Mouse (Mus musculus): ENCODE data around the gene Lamc1. TPM values are rescaled to one million over a fixed set of nuclear protein-coding genes. Genes with fewer than 3 reads are reported as not detected.

Gene Lamc1
- polyA plus RNA-seq, 1 experiment = 190 TPM

DNA sequence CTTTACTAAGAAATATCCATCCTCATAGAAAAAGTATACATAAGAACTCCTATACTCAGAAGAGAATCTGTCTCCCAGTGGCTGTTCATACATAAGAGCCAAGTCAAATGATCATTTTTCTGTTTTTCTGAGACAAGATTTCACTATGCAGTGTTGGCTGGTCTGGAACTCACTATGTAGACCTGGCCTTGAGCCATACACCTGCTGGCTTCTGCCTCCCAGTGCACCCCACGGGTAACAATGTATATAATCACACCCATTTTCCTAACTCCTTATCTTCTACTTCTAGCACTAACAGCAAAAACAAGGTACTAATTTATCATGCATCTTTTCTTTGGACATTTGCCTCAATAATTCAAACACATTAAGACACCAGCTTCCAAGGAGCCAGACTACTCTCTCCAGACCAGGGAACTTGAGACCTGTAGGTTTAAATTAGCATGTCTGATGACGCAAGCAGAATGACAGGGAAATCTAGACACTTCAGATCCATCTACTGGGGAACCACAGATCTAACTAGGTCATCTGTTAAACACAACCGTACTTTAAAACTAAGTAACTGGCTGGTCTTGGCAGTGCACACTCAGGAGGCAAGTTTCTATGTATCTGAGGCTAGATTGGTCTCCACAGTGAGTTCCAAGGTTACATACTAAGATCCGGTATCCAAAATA is 79.9 kb downstream of the Lamc1 start:
- no peak overlapping the region for H3K4me3 ChIP-seq (ENCODE audit: insufficient read depth, low read length)
- H3K4me1 ChIP-seq (ENCODE audit: control insufficient read depth, insufficient read depth, low read length) = no peaks in the 10 kb centered on the region
- no peak overlapping the region for H3K27ac ChIP-seq (ENCODE audit: insufficient read depth, low read length)
- TF ChIP-seq POLR2A (IDR thresholded peaks at IDR 0.05; ENCODE audit: low read depth, low read length) (no peak), CTCF (IDR thresholded peaks at IDR 0.05; ENCODE audit: borderline replicate concordance, insufficient read depth, low read length) (no peak)

DNA sequence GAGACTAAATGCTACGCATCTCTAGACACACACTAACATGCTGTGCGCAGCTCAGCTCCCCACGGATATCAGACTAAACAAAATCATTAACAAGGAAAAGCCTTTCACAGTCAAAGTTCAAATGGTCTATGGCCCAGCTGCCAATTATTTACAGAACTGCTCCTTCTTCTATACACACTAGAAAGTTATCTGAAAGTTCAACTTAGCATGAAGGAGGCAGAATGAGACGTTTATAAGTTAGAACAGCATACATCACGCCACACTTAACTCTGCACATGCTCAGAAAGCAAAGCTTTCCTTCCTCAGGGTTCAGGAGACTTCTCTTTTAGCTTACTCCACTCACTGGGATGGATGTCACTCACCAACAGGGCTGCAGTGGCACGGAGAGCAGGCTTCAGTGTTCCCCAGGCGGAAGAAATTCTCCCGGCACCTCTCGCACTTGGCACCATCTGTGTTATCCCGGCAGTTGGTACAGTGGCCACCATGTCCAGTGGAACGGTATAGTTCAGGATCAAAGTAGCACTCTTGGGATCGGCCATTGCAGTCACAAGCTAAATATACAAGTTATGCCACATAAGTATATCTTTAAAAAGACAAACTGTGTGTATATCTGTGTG is 80.9 kb downstream of the Lamc1 start:
- TF ChIP-seq POLR2A (IDR thresholded peaks at IDR 0.05; ENCODE audit: low read depth, low read length) = no peak
- no peak for TF ChIP-seq CTCF (IDR thresholded peaks at IDR 0.05; ENCODE audit: borderline replicate concordance, insufficient read depth, low read length)
- no peak overlapping the region for H3K27ac ChIP-seq (ENCODE audit: insufficient read depth, low read length)
- no peak overlapping the region for H3K4me3 ChIP-seq (ENCODE audit: insufficient read depth, low read length)
- no peaks in the 10 kb centered on the region for H3K4me1 ChIP-seq (ENCODE audit: control insufficient read depth, insufficient read depth, low read length)

DNA sequence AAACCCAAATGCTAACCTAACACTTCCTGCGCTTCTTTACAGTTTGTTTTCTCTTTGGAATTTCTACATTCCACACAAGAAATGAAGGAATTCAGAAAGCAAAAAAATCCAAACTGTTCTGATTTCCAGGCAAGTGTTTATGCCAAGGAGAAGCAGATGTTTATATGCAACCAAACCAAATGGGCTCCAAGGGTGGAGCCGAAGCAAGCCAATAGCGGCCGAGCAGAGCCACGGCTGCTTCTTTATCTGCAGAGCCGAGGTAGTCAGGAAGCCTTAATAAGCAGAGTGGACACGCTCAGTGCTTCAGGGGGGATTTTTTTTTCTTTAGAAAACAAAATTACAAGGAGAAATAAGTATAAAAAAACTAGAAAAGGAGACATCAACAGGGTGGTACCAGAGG is 91.2 kb downstream of the Lamc1 start:
- Histone ChIP-seq H3K4me3 (ENCODE audit: insufficient read depth, low read length) (no peak overlapping the region), H3K4me1 (ENCODE audit: control insufficient read depth, insufficient read depth, low read length) (no peaks in the 10 kb centered on the region), H3K27ac (ENCODE audit: insufficient read depth, low read length) (no peak overlapping the region)
- TF ChIP-seq CTCF (IDR thresholded peaks at IDR 0.05; ENCODE audit: borderline replicate concordance, insufficient read depth, low read length) = no peak
- TF ChIP-seq POLR2A (IDR thresholded peaks at IDR 0.05; ENCODE audit: low read depth, low read length) = no peak

DNA sequence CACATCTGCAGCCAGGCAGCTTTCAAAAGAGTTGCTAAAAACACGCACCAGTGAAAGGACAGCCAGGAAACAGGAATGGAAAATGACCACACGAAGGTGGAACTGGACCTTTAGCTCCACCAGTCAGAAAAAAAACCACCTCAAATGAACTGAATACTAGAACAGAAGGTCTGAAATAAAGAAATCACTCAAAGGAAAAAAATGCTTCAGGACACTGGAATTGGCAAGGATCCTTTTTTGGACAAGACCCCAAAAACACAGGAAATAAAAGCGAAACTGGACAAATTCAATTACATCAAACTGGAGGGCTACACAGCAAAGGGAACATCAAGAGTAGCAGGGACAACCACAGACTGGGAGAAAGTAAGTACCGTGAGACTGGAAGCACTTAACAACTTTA is 97.0 kb downstream of the Lamc1 start:
- TF ChIP-seq CTCF (IDR thresholded peaks at IDR 0.05; ENCODE audit: borderline replicate concordance, insufficient read depth, low read length) = no peak
- no peak for TF ChIP-seq POLR2A (IDR thresholded peaks at IDR 0.05; ENCODE audit: low read depth, low read length)
- Histone ChIP-seq H3K4me1 (ENCODE audit: control insufficient read depth, insufficient read depth, low read length) (no peaks in the 10 kb centered on the region), H3K27ac (ENCODE audit: insufficient read depth, low read length) (peak overlapping the region; percentile 41; the same call in 1 of the 2 replicates)

DNA sequence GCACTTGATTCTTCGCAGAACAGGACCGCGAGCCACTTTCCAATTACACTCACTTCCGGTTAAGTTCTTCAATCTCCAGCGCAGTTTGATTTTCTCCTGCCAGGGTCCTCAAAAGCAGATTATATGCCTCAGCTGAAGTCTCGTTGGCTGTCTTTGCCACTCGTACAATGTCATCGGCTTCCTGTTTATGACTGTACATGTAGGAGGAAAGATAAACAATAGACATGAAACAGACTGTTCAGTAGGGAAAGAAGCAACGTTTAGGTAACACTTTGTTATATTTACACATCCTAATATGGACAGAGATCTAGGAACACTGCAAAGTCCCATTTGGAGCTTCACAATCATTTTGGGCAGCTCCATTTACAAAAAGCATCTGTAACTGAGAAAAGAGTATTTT is 100.9 kb downstream of the Lamc1 start:
- Histone ChIP-seq H3K4me3 (ENCODE audit: insufficient read depth, low read length) (no peak overlapping the region), H3K4me1 (ENCODE audit: control insufficient read depth, insufficient read depth, low read length) (no peaks in the 10 kb centered on the region), H3K27ac (ENCODE audit: insufficient read depth, low read length) (no peak overlapping the region)
- no peak for TF ChIP-seq POLR2A (IDR thresholded peaks at IDR 0.05; ENCODE audit: low read depth, low read length)
- TF ChIP-seq CTCF (IDR thresholded peaks at IDR 0.05; ENCODE audit: borderline replicate concordance, insufficient read depth, low read length) = no peak

More for the DNA sequence above, 97.0 kb downstream of the Lamc1 start:
- no peak overlapping the region for H3K4me3 ChIP-seq (ENCODE audit: insufficient read depth, low read length)

DNA sequence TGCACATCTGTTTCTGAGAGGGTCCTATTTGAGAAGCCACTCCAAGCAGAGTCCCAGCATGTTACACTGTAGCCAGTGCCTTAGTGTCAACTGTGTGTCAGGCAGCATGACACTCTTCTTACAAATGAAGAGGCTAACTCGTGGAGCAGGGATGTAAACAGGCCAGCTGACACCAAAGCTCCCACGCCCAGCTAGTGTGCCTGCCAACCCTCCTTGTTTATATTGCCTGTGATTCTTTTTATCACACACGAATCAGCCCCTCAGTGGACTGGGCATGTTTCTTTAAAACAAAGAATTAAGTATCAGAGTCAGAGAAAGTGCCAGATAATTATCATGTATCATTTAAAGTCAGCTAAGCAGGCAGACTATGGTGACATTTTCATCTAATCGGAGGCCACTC is 104.7 kb downstream of the Lamc1 start:
- no peak for TF ChIP-seq POLR2A (IDR thresholded peaks at IDR 0.05; ENCODE audit: low read depth, low read length)
- no peak for TF ChIP-seq CTCF (IDR thresholded peaks at IDR 0.05; ENCODE audit: borderline replicate concordance, insufficient read depth, low read length)
- Histone ChIP-seq H3K4me3 (ENCODE audit: insufficient read depth, low read length) (no peak overlapping the region), H3K4me1 (ENCODE audit: control insufficient read depth, insufficient read depth, low read length) (no peaks in the 10 kb centered on the region), H3K27ac (ENCODE audit: insufficient read depth, low read length) (no peak overlapping the region)

DNA sequence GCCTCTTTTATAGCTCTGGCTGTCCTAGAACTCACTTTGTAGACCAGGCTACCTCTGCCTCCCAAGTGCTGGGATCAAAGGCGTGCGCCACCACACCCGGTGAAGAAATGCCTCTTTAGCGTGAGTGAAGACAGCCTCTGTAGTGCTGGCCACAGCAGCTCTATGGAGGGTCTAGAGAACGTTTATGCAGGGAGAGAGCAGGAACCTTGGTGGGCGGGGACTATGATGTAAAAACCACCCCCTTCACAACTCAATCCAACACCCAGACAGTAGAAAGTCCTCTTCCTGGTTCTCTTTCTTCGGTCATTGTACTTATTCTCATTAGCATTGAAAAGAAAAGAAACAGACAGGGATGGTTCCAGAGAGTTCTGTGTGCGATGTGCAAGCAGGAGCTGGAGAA is 105.5 kb downstream of the Lamc1 start:
- Histone ChIP-seq H3K27ac (ENCODE audit: insufficient read depth, low read length) (no peak overlapping the region), H3K4me1 (ENCODE audit: control insufficient read depth, insufficient read depth, low read length) (no peaks in the 10 kb centered on the region), H3K4me3 (ENCODE audit: insufficient read depth, low read length) (no peak overlapping the region)
- TF ChIP-seq POLR2A (IDR thresholded peaks at IDR 0.05; ENCODE audit: low read depth, low read length) (no peak), CTCF (IDR thresholded peaks at IDR 0.05; ENCODE audit: borderline replicate concordance, insufficient read depth, low read length) (no peak)

DNA sequence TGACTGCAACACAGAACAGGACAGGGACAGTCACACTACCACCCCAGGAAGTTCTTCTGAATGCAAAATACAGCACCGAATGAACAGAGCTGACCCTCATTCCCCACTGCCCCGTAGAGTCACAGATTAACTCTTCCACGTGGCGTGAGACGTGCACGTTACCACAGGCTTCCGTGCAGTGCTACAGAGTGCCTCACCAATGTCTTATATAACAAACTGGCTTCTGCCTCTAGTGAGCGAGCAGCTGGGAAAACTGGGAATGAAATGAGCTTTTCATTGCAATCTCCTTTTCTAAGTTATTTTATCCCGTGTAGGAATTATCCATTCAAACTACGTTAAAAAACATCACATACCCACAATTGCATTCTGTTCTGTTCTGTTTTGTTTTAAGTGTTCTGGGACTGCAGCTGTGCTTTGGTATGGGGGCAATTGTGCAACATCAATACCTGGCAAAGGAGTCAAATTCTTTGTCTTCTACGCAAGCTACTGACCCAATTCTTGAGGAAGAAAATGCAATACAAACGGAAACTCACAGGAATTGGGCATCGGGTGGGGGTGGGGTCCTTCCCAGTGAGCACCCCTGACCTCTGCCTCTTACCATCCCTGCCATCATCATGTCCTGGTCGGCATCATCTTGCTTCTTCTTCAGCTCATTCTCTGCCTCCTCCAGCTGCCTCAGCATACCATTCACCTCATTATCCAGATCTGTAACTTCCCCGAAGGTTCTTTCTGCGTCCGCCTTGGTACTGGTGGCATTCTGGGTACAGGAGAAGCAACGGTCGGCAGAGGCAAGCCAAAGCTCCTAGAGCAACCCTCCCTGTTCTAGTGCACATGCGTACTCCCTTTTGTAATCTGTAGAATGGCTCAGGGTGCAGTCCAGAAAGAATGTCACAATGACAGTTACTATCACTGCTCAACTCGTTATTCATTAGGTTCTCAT is 106.5 kb downstream of the Lamc1 start:
- TF ChIP-seq CTCF (IDR thresholded peaks at IDR 0.05; ENCODE audit: borderline replicate concordance, insufficient read depth, low read length) = no peak
- TF ChIP-seq POLR2A (IDR thresholded peaks at IDR 0.05; ENCODE audit: low read depth, low read length) = no peak
- no peak overlapping the region for H3K4me3 ChIP-seq (ENCODE audit: insufficient read depth, low read length)
- H3K4me1 ChIP-seq (ENCODE audit: control insufficient read depth, insufficient read depth, low read length) = no peaks in the 10 kb centered on the region
- H3K27ac ChIP-seq (ENCODE audit: insufficient read depth, low read length) = no peak overlapping the region

DNA sequence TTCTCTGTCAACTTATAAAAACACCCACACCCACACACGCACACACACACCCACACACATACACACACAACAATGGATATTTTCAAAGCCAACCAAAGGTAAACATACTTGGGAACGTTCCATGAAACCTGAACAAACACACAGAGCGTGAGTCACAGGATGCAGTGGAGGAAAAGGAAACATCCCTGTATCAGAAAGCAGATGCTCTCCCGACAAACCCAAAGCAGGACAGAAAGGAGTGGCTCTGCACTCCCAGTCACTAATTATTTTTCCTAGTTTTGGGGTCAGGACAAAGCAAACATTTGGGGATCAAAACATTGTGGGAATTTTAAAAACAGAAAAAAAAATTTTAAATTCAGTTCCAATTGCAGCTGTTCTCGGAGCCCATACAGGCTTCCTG is 108.3 kb downstream of the Lamc1 start:
- Histone ChIP-seq H3K4me1 (ENCODE audit: control insufficient read depth, insufficient read depth, low read length) (no peaks in the 10 kb centered on the region), H3K4me3 (ENCODE audit: insufficient read depth, low read length) (no peak overlapping the region), H3K27ac (ENCODE audit: insufficient read depth, low read length) (no peak overlapping the region)
- TF ChIP-seq CTCF (IDR thresholded peaks at IDR 0.05; ENCODE audit: borderline replicate concordance, insufficient read depth, low read length) (no peak), POLR2A (IDR thresholded peaks at IDR 0.05; ENCODE audit: low read depth, low read length) (no peak)

All from embryonic fibroblast, embryonic 13.5 days (primary cell).